Mouse (Mus musculus) fibroblast of lung, adult 2 months (primary cell): ENCODE measurements at regions not wholly inside any gene's neighbourhood (a gene's known extent, or its start where the extent isn't known, plus 50 kb on each side); places are given as distances from the start of the nearest gene placed in this dataset.

Experiments used
- DNase-seq: peaks from one replicate; pipeline ENCODE4 v3.0.0-alpha.2; 2011; ENCODE audit warnings: low read depth

- DNase-seq = no peak
Measured at GRCm38 (mm10) chr15:27270203-27270602, 196.3 kb upstream of the Ank start.

GRCm38 (mm10) chr15:27282279-27282678, 184.2 kb upstream of the Ank start:
- no peak for DNase-seq

- DNase-seq = no peak
Measured at GRCm38 (mm10) chr15:27303856-27304255, 162.6 kb upstream of the Ank start.

GRCm38 (mm10) chr15:27304256-27304655, 162.2 kb upstream of the Ank start:
- no peak for DNase-seq

- no peak for DNase-seq
Measured at GRCm38 (mm10) chr15:27305035-27305434, 161.4 kb upstream of the Ank start.

GRCm38 (mm10) chr15:27308639-27309038, 157.8 kb upstream of the Ank start:
- no peak for DNase-seq

GRCm38 (mm10) chr15:27315964-27316745, 150.3 kb upstream of the Ank start:
- peak; percentile 9 for DNase-seq

GRCm38 (mm10) chr15:27316746-27317129, 149.7 kb upstream of the Ank start:
- DNase-seq = no peak

GRCm38 (mm10) chr15:27321915-27322665, 144.4 kb upstream of the Ank start:
- no peak for DNase-seq

GRCm38 (mm10) chr15:27325847-27326548, 140.5 kb upstream of the Ank start:
- DNase-seq = no peak

- no peak for DNase-seq
Measured at GRCm38 (mm10) chr15:27326549-27326876, 140.0 kb upstream of the Ank start.

GRCm38 (mm10) chr15:27327744-27328143, 138.7 kb upstream of the Ank start:
- DNase-seq = no peak

- DNase-seq = no peak
Measured at GRCm38 (mm10) chr15:27328441-27328840, 138.0 kb upstream of the Ank start.

- DNase-seq = no peak
Measured at GRCm38 (mm10) chr15:27340070-27340469, 126.4 kb upstream of the Ank start.

- DNase-seq = peak; percentile 53
Measured at GRCm38 (mm10) chr15:27341518-27341976, 124.9 kb upstream of the Ank start.

- DNase-seq = no peak
Measured at GRCm38 (mm10) chr15:27358441-27358840, 108.0 kb upstream of the Ank start.

- peak; percentile 76 for DNase-seq
Measured at GRCm38 (mm10) chr15:27359271-27359670, 107.2 kb upstream of the Ank start.

GRCm38 (mm10) chr15:27374517-27374916, 92.0 kb upstream of the Ank start:
- no peak for DNase-seq

GRCm38 (mm10) chr15:27378601-27379094, 87.8 kb upstream of the Ank start:
- peak; percentile 68 for DNase-seq

- DNase-seq = no peak
Measured at GRCm38 (mm10) chr15:27380436-27380945, 86.0 kb upstream of the Ank start.

GRCm38 (mm10) chr15:27381565-27381964, 84.9 kb upstream of the Ank start:
- peak; percentile 84 for DNase-seq

- no peak for DNase-seq
Measured at GRCm38 (mm10) chr15:27390567-27390966, 75.9 kb upstream of the Ank start.
